Mouse (Mus musculus) embryonic facial prominence, embryonic 14.5 days (tissue): Measurements from ENCODE around the gene Fam241b. TPM values are rescaled to one million over a fixed set of nuclear protein-coding genes. Genes with fewer than 3 reads are reported as not detected.
A peak's percentile ranks its signal among the peaks of the same experiment; 100 is the strongest.

Experiments used
- ATAC-seq: fragments of 200-750 bp; cut with Nextera tagmentation; 2 replicates; pipeline ENCODE4 v1.8.0; 2017; ENCODE audit warnings: low read depth, moderate number of reproducible peaks, moderate TSS enrichment
- DNase-seq: peaks from one replicate; pipeline ENCODE4 v3.0.0-alpha.2; 2015; ENCODE audit warnings: low spot score
- H3K27ac ChIP-seq: fragments of 300-500 bp; sonication (generic); replicated peaks from 2 replicates; pipeline ENCODE4 v1.5.1; 2014; ENCODE audit warnings: low read depth, mild to moderate bottlenecking, low read length, moderate library complexity
- H3K27me3 ChIP-seq: fragments of 300-500 bp; sonication (generic); replicated peaks from 2 replicates; pipeline ENCODE4 v1.6.1; 2014; ENCODE audit warnings: low read length; ENCODE audit not compliant: control insufficient read depth, insufficient read depth
- H3K36me3 ChIP-seq: fragments of 300-500 bp; sonication (generic); 2 replicates; pipeline ENCODE4 v1.6.1; 2014; ENCODE audit warnings: low read length, mixed read lengths; ENCODE audit not compliant: control insufficient read depth, insufficient read depth
- H3K4me1 ChIP-seq: fragments of 300-500 bp; sonication (generic); 2 replicates; pipeline ENCODE4 v1.6.1; 2014; ENCODE audit warnings: antibody characterized with exemption, low read length; ENCODE audit not compliant: control insufficient read depth, insufficient read depth
- H3K4me2 ChIP-seq: fragments of 300-500 bp; sonication (generic); 2 replicates; pipeline ENCODE4 v1.6.1; 2014; ENCODE audit warnings: low read depth, mild to moderate bottlenecking, low read length, moderate library complexity, mixed read lengths
- H3K4me3 ChIP-seq: fragments of 300-500 bp; sonication (generic); 2 replicates; pipeline ENCODE4 v1.5.1; 2014; ENCODE audit warnings: low read depth, mild to moderate bottlenecking, low read length
- H3K9ac ChIP-seq: fragments of 300-500 bp; sonication (generic); 2 replicates; pipeline ENCODE4 v1.6.1; 2014; ENCODE audit warnings: low read depth, mild to moderate bottlenecking, low read length, moderate library complexity, mixed read lengths
- H3K9me3 ChIP-seq: fragments of 300-500 bp; sonication (generic); 2 replicates; pipeline ENCODE4 v1.6.1; 2016; ENCODE audit warnings: low read length; ENCODE audit not compliant: control insufficient read depth
- WGBS: fragments of 180-500 bp; shearing (Covaris S2); extraction: QIAGEN DNeasy Blood & Tissue Kit; methylation state at CpG from one replicate; pipeline ENCODE4 v1.1.7; 2014; 5-methylcytosine and 5-hydroxymethylcytosine counted together
- polyA plus RNA-seq: library from polyadenylated mRNA; unstranded; fragments of >200 nt; fragmentation: Nextera tagmentation; extraction: Ambion mirVana; gene quantifications from 2 replicates; pipeline ENCODE4 v1.2.1, GENCODE M21; 2014

Fam241b gene
- polyA plus RNA-seq, 1 experiment from 2014 or later = 3.0 TPM

DNA sequence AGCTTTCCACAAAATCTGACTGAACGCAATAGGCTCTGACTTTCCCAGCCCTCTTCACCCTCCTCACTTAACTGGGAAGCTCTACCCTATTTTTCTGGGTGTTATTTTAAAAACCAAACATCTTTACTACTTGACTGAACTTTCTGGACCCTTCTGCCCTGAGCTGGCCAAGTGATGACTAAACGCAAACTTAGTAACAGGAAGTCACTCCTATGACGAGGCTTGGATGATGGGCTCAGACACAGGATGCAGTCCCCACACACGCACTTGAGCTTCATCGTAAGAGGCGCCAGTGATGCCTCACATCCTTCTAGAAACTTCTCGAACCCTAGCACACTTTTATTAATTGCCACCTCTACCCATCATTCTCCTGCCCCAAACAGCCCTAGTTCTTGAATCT, 74.3 kb downstream of the Fam241b start:
- WGBS = 82% methylated on average over 7 of the region's 7 CpGs

DNA sequence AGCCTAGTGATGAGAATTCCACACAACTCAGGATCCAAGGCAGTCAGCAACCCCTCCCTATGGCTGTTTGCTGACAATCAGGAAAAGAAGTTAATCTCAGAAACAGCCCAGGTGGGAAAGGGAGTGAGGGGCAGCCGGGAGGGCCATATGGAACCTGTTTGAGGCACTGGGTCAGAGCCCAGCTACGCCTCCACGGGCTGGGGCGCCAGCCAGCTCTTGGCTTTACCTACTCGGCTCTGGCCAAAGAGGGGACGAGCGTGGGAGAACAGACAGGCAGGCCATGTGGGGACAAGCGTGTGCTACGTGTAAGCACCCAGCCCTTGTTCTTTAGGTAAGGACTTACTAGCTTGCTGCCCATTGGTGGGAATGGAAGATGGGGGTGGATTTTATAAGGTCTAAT, 75.2 kb downstream of the Fam241b start:
- no peak overlapping the region for H3K9ac ChIP-seq
- no peaks in the 10 kb centered on the region for H3K27me3 ChIP-seq
- WGBS = 48% methylated on average over 9 of the region's 9 CpGs
- no peak for ATAC-seq
- H3K36me3 ChIP-seq = no peaks in the 10 kb centered on the region
- no peaks in the 10 kb centered on the region for H3K4me1 ChIP-seq
- H3K9me3 ChIP-seq = no peaks in the 10 kb centered on the region
- DNase-seq = no peak
- H3K4me2 ChIP-seq = no peak overlapping the region
- no peak overlapping the region for H3K27ac ChIP-seq
- H3K4me3 ChIP-seq = no peak overlapping the region

More for the DNA sequence above, 74.3 kb downstream of the Fam241b start:
- H3K9me3 ChIP-seq = no peaks in the 10 kb centered on the region
- H3K4me3 ChIP-seq = no peak overlapping the region
- H3K27ac ChIP-seq = no peak overlapping the region
- no peak for DNase-seq
- no peaks in the 10 kb centered on the region for H3K4me1 ChIP-seq
- no peak overlapping the region for H3K4me2 ChIP-seq
- H3K36me3 ChIP-seq = no peaks in the 10 kb centered on the region
- ATAC-seq = no peak
- no peaks in the 10 kb centered on the region for H3K27me3 ChIP-seq
- no peak overlapping the region for H3K9ac ChIP-seq

DNA sequence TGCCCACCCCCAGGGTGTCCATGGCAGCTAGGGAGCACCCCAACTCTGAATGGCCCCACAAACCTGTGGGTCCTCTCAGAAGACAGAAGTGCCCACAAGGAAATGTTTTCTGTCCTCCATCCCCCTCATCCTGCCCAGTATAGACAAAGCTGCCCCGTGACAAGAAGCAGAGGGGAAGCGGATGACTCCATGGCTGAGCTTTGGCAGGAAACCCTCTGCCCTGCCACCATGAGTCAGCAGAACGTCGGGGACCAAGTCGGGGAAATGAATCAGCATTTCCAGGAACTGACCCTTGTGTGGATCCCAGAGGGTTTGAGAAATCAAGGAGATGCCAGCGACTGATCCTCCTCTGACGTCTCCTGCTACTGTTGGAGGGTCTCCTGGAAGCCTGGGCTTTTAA, 77.5 kb downstream of the Fam241b start:
- H3K27ac ChIP-seq = no peak overlapping the region
- no peak overlapping the region for H3K4me2 ChIP-seq
- peaks cover 3% of the 10 kb centered on the region; the same call in 1 of the 2 replicates for H3K4me1 ChIP-seq
- no peaks in the 10 kb centered on the region for H3K27me3 ChIP-seq
- H3K9me3 ChIP-seq = no peaks in the 10 kb centered on the region
- no peak overlapping the region for H3K4me3 ChIP-seq
- no peaks in the 10 kb centered on the region for H3K36me3 ChIP-seq
- 55% methylated on average over 7 of the region's 7 CpGs for WGBS
- no peak overlapping the region for H3K9ac ChIP-seq
- ATAC-seq (no peak), DNase-seq (no peak)

DNA sequence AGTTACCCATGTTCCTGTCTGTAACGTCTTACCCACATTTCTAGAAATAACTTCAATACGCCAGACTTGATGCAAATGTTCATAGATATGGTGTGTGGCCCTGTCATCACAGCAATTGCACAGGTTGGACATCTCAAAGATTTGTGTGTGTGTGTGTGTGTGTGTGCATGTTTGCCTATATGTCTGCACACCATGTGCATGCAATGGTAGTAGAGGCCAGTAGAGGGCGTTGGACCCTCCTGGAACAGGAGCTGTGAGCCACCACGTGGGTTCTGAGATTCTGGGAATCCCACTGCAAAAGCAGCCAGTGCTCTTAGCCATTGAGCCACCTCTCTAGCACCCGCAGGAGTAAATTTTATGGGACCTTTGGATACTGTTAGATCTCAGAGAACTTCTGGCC, 80.9 kb downstream of the Fam241b start:
- H3K4me3 ChIP-seq = no peak overlapping the region
- H3K9me3 ChIP-seq = no peaks in the 10 kb centered on the region
- H3K27me3 ChIP-seq = no peaks in the 10 kb centered on the region
- no peak overlapping the region for H3K9ac ChIP-seq
- DNase-seq (no peak), ATAC-seq (no peak)
- peaks cover 20% of the 10 kb centered on the region for H3K4me1 ChIP-seq
- H3K27ac ChIP-seq = no peak overlapping the region
- WGBS = 64% methylated on average over 5 of the region's 5 CpGs
- H3K4me2 ChIP-seq = no peak overlapping the region
- H3K36me3 ChIP-seq = no peaks in the 10 kb centered on the region

DNA sequence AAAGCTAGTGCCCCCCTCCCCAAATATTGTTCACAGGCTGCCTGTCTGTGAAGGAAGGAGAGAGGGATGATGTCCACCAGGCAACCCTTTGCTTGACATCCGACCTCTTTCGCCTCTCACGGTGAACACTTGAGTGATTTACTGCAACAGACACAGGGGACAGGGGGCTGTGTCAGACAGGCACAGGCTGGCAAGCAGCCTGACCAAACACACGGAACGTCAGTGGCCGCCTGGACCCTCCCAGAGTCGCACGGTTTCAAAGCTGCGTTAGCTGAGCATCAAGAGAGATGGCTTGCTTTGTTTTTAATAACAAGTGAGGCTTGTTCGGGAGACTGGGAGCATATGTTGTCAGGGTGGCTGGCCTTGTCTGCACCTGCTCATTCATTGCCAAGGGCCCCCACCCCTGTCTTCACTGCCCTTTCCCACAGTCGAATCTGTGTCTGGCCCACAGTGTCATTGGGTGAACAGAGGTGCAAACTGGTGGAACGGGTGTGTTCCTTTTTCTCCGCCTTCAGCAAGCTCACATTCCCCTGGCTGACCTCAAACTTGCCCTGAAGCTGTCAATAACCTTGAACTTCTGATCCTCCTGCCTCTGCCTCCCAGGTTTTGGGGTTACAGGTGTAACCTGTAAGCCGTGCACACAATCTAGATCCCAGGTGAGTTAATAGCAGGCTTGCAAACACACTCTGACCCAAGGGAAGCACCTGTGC, 82.6 kb downstream of the Fam241b start:
- peak overlapping the region; percentile 2; the same call in 1 of the 2 replicates for H3K4me2 ChIP-seq
- H3K4me3 ChIP-seq = no peak overlapping the region
- no peak overlapping the region; the same call in 1 of the 2 replicates for H3K9ac ChIP-seq
- H3K27me3 ChIP-seq = no peaks in the 10 kb centered on the region
- peak overlapping the region; percentile 58 for H3K27ac ChIP-seq
- DNase-seq = no peak
- H3K9me3 ChIP-seq = no peaks in the 10 kb centered on the region
- H3K36me3 ChIP-seq = no peaks in the 10 kb centered on the region
- peaks cover 20% of the 10 kb centered on the region for H3K4me1 ChIP-seq
- ATAC-seq = peak; percentile 62; the same call in 1 of the 2 replicates
- 29% methylated on average over 14 of the region's 14 CpGs for WGBS

DNA sequence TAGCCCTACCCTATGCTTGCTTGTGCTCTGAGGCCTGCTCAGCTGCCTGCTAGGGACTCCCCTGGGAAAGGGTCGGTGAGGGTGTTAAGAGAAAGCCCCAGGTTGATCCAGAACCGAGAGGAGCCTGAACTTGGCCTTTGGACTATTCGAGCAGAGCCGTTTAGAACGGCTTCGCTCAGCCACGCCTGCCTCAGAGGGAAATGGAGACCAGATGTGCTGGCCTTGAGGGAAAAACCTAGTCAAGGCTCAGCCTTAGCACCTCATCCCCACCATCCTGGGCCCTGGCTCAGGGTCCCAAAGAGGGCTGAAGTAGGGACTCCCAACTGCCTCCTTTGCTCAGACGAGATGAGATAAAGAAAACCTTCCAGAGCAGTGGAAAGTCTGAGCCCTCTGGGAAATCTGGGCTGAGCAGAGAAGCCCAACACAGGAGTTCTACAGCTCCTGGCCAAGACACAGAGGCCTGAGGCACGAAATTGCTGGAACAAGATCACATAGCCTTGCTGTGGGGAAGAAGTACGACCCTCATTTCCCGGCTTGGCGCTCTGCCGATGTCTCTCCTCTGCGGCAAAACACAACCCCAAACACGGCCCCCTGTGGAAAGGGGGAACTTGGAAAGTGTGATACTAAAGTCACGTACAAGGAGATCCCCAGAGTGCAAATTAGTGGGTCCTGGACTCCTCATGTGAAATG, 83.4 kb downstream of the Fam241b start:
- H3K27ac ChIP-seq = peak overlapping the region; percentile 58
- H3K9me3 ChIP-seq = no peaks in the 10 kb centered on the region
- WGBS = 22% methylated on average over 16 of the region's 16 CpGs
- H3K36me3 ChIP-seq = no peaks in the 10 kb centered on the region
- H3K4me3 ChIP-seq = no peak overlapping the region
- H3K9ac ChIP-seq = no peak overlapping the region
- DNase-seq (peak; percentile 94), ATAC-seq (peak; percentile 84)
- peak overlapping the region; percentile 4; the same call in 1 of the 2 replicates for H3K4me2 ChIP-seq
- H3K4me1 ChIP-seq = peaks cover 20% of the 10 kb centered on the region
- no peaks in the 10 kb centered on the region for H3K27me3 ChIP-seq

DNA sequence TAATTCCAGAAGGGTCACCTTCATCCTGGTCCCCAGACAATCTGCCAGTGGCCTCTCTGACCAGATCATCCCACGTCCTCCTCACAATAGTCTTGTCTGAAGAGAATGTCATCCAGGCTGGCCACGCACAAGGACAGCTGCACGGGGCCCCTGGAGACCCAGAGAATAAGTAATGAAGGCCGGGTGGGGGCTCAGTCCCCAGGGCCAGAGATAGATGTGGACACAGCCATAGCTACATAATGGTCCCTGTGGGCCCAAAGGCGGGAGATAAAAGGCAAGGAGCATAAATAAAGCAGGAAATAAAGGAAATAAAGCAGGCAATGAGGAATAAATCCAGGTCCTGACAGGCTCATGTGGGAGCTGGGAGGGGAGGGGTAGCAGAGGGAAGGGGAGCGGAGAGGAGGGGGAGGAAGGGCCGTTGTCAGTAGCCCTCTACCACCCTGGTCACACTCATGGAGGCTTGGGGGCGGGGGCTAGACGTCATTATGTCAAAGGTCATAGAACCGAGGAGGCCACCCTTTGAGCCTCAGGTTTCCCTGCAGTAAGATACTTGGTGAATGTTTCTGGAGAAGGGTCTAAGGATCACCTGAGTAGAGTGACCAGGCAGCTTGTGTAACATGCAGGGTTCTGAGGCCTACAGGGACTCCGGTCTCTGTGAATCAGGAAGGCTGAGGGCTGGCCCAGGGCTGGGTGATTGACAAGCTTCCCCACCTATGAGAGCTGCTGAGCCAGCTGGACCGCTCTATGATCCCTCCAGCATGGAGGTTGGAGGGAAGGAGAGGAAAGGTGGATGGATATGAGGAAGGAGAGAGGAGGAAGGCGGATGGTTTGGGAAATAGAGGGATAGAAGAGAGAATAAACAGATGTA, 85.0 kb downstream of the Fam241b start:
- no peak overlapping the region for H3K9ac ChIP-seq

More for the DNA sequence above, 85.0 kb downstream of the Fam241b start:
- no peak overlapping the region for H3K4me2 ChIP-seq
- ATAC-seq = no peak
- no peak overlapping the region for H3K27ac ChIP-seq
- H3K4me3 ChIP-seq = no peak overlapping the region
- no peaks in the 10 kb centered on the region for H3K9me3 ChIP-seq
- WGBS = 71% methylated on average over 13 of the region's 13 CpGs
- H3K4me1 ChIP-seq = peaks cover 20% of the 10 kb centered on the region
- no peaks in the 10 kb centered on the region for H3K27me3 ChIP-seq
- no peaks in the 10 kb centered on the region for H3K36me3 ChIP-seq
- DNase-seq = no peak
